Mouse (Mus musculus) cerebellum, adult 2 months (tissue): Measurements from ENCODE around the gene AC129217.1. TPM values are rescaled to one million over a fixed set of nuclear protein-coding genes. Genes with fewer than 3 reads are reported as not detected.

Experiments used
- DNase-seq, 2 experiments: peaks; one replicate each; pipeline ENCODE4 v3.0.0; 2021
- H3K27ac ChIP-seq: fragments of 200-500 bp; 2 replicates; pipeline ENCODE4 v1.5.1; 2012; ENCODE audit warnings: low read length, control low read depth, inconsistent platforms; ENCODE audit not compliant: insufficient read depth
- H3K27me3 ChIP-seq: fragments of 200-500 bp; 2 replicates; pipeline ENCODE4 v1.6.1; 2012; ENCODE audit warnings: inconsistent platforms, mild to moderate bottlenecking, low read length, moderate library complexity; ENCODE audit not compliant: control insufficient read depth, insufficient read depth
- H3K4me1 ChIP-seq: fragments of 200-500 bp; 2 replicates; pipeline ENCODE4 v1.6.1; 2011; ENCODE audit warnings: low read length; ENCODE audit not compliant: control insufficient read depth, insufficient read depth
- H3K4me3 ChIP-seq: fragments of 200-500 bp; replicated peaks from 2 replicates; pipeline ENCODE3; 2011; ENCODE audit warnings: mild to moderate bottlenecking, low read depth, low read length, control low read depth; ENCODE audit not compliant: insufficient read depth
- CTCF ChIP-seq: fragments of 200-500 bp; IDR thresholded peaks from 2 replicates; pipeline ENCODE4 v1.5.1; 2011; ENCODE audit warnings: low read depth, mild to moderate bottlenecking, control low read depth, low read length, moderate library complexity, borderline replicate concordance; ENCODE audit not compliant: insufficient read depth
- POLR2A ChIP-seq: fragments of 200-500 bp; IDR thresholded peaks from 2 replicates; pipeline ENCODE4 v1.6.1; 2011; ENCODE audit warnings: low read length, control low read depth, borderline replicate concordance; ENCODE audit not compliant: insufficient read depth
- whole genome bisulfite sequencing: fragments of 180-500 bp; shearing (Covaris S2); methylation state at CpG from one replicate; pipeline ENCODE4 v1.1.7; 2018; 5-methylcytosine and 5-hydroxymethylcytosine counted together
- polyA plus RNA-seq: library from polyadenylated mRNA; depleted of rRNA; stranded (reverse); fragments of >200 nt; gene quantifications from 2 replicates; pipeline ENCODE4 v1.2.3, GENCODE M21; 2012; rRNA removed

AC129217.1 gene
- polyA plus RNA-seq, 1 experiment: not detected

GRCm38 (mm10) chr19:8880311-8881033 is 50.9 kb downstream of the AC129217.1 start, which contains the start of gene Uqcc3:
Gene Uqcc3, minus strand, starts transcription at chr19:8880923.
- Histone ChIP-seq H3K27me3 (no peaks in the 10 kb centered on the region), H3K27ac (peak within 1 kb of the TSS; percentile 62), H3K4me1 (no peaks in the 10 kb centered on the region), H3K4me3 (peak within 1 kb of the TSS; percentile 98)
- no peak for TF ChIP-seq CTCF
- peak; percentile 74 for TF ChIP-seq POLR2A
- WGBS: under 1% methylated on average over 42 of the region's 42 CpGs
- peak; percentile 89 to 91 for DNase-seq

GRCm38 (mm10) chr19:8881034-8881392 is 51.4 kb downstream of the AC129217.1 start:
- Histone ChIP-seq H3K27ac (no peak overlapping the region), H3K27me3 (no peaks in the 10 kb centered on the region), H3K4me1 (no peaks in the 10 kb centered on the region), H3K4me3 (peak overlapping the region; percentile 98)
- DNase-seq: no peak
- WGBS: 4% methylated on average over 3 of the region's 3 CpGs
- TF ChIP-seq CTCF (no peak), POLR2A (no peak)

DNA sequence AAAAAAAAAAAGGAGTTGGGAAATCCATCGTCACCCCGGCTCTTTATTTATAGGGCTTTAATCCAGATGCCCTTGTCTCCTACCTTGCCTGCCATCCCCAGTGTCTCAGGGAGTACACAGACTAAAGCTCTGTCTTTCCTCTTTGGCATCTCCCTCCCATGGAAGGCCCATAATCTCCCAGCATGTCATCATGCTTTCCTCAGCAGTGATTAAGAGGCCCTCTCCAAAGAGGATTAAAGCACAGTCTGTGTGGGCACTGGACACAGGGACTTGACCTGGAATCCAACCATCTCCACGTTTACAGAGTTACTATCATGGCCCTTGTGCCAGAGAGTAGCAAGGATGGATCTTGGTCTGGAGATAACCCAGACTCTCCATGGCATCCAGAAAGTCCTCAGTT is 54.0 kb downstream of the AC129217.1 start, which contains the start of the genes Lbhd1 and Gm49403:
TSS of gene Lbhd1 (plus strand) at position 117 of the 400 bp plus-strand sequence.
TSS of gene Gm49403 (plus strand) at position 315 of the 400 bp plus-strand sequence.
- no peak for DNase-seq
- Histone ChIP-seq H3K4me3 (no peak within 1 kb of the TSS), H3K27me3 (no peaks in the 10 kb centered on the region), H3K4me1 (0 out of 2 replicates have a peak, but pooled peaks cover 3% of the 10 kb centered on the region), H3K27ac (no peak within 1 kb of the TSS)
- no peak for TF ChIP-seq POLR2A
- no peak for TF ChIP-seq CTCF
- WGBS: 71% methylated on average over 3 of the region's 3 CpGs

DNA sequence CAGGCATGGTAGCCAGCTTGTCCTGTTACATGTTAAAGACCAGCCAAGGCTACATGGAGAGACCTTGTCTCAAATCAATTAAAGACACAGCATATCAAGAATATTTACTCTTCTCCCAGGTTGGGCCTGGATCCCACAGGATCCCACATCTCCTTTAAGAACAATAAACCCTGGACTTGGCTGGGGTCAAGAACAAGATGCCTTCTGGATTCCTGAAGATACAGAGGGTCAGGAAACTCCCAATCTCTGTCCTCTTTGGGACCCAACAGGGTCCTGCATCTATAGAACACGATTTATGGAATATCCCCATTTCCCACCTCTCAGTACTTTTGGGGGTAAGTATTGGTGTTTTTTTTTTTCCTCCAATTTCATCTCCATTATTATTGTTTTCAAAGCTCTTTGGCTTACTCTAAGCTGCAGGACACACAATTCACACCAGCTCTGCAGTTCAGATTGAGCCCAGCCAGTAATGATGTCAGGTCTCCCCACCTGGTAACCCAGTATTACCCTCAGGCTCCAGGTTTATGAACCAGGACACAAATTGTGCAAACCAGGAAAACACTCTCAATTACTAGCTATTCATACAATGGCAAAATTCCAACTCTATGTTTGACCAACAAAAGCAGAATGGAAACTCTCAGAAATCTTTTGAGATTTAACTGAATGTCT is 57.5 kb downstream of the AC129217.1 start:
- Histone ChIP-seq H3K27me3 (no peaks in the 10 kb centered on the region), H3K4me1 (0 out of 2 replicates have a peak, but pooled peaks cover 3% of the 10 kb centered on the region), H3K27ac (no peak overlapping the region), H3K4me3 (no peak overlapping the region)
- no peak for DNase-seq
- 55% methylated on average over 1 of the region's 1 CpGs for WGBS
- TF ChIP-seq POLR2A (no peak), CTCF (no peak)

- 18% methylated on average over 19 of the region's 19 CpGs for WGBS
- no peak overlapping the region for H3K27ac ChIP-seq
Observed at GRCm38 (mm10) chr19:8887585-8888463, 58.3 kb downstream of the AC129217.1 start.

DNA sequence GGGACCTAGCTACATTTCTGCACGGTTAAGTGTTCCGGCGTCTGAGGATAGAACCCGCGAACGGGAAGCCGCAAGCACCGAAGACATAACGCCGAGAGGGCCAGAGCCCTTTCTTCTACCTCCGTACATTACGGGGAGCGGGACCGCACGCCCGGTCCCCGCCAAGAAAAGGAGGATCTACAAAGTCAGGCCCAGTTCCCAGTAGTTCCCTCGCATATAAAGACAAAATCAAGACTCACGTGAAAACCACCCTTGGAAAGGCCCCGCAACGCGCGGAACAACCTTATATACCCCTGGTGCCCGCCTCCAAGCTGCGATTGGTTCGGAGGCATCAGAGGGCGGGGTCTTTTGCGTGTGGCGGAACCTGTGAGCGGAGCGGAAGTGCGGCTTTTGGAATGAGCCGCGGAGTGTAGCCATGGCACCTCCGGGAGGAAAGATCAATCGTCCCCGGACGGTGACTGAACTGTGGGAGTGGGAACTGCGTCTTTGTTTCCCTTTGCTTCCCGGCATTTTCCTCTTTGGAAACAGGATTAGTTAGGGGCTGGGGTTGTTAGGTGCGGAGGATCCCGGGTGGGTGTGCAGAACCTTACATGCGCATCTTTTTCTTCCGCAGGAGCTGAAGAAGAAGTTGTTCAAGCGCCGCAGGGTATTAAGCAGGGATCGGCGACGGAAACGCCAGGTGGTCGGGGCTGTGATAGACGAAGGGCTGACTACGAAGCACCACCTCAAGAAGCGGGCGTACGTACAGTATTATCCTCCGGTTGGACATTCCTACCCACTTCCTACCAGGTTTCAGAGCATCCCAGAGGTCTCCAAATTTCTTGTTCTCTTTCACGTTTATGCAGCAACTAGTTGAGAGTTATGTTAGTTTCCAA is 59.2 kb downstream of the AC129217.1 start, which contains the start of the genes 1810009A15Rik and Gm49416:
TSS of gene 1810009A15Rik (plus strand) at position 343 of the 875 bp plus-strand sequence.
TSS of gene Gm49416 (plus strand) at position 416 of the 875 bp plus-strand sequence.
- peak within 1 kb of the TSS; percentile 74 for H3K4me3 ChIP-seq
- no peaks in the 10 kb centered on the region for H3K27me3 ChIP-seq
- 0 out of 2 replicates have a peak, but pooled peaks cover 3% of the 10 kb centered on the region for H3K4me1 ChIP-seq
- peak; percentile 94 to 95 for DNase-seq
- peak within 1 kb of the TSS; percentile 42 for H3K27ac ChIP-seq
- WGBS: under 1% methylated on average over 58 of the region's 58 CpGs
- TF ChIP-seq POLR2A: peak; percentile 86; the same call in 1 of the 2 replicates
- no peak for TF ChIP-seq CTCF

More at GRCm38 (mm10) chr19:8887585-8888463, 58.3 kb downstream of the AC129217.1 start:
- DNase-seq: no peak
- Histone ChIP-seq H3K4me1 (0 out of 2 replicates have a peak, but pooled peaks cover 3% of the 10 kb centered on the region), H3K27me3 (no peaks in the 10 kb centered on the region), H3K4me3 (peak overlapping the region; percentile 74)
- TF ChIP-seq CTCF (no peak), POLR2A (no peak)

Other genes starting within 250 kb of the AC129217.1 start
- gene Slc22a8, start 238.5 kb upstream of the AC129217.1 start, polyA plus RNA-seq: 18.2 and 19.1 TPM in 2 replicates
- 2.5 and 3.9 TPM in 2 replicates for gene Slc22a6, start 211.7 kb upstream of the AC129217.1 start, polyA plus RNA-seq
- gene Chrm1, start 166.0 kb upstream of the AC129217.1 start, polyA plus RNA-seq: 0.63 and 0.88 TPM in 2 replicates
- 214 and 221 TPM in 2 replicates for gene Slc3a2, start 106.4 kb upstream of the AC129217.1 start, polyA plus RNA-seq
- 55.5 and 57.6 TPM in 2 replicates for gene Wdr74, start 93.9 kb upstream of the AC129217.1 start, polyA plus RNA-seq
- gene 1700092M07Rik, start 89.1 kb upstream of the AC129217.1 start, polyA plus RNA-seq: 0.33 and 0.65 TPM in 2 replicates
- 116 and 119 TPM in 2 replicates for gene Stx5a, start 88.4 kb upstream of the AC129217.1 start, polyA plus RNA-seq
- 134 and 135 TPM in 2 replicates for gene Nxf1, start 72.7 kb upstream of the AC129217.1 start, polyA plus RNA-seq
- gene Tmem223, start 58.8 kb upstream of the AC129217.1 start, polyA plus RNA-seq: 169 and 170 TPM in 2 replicates
- gene Tmem179b, start 55.3 kb upstream of the AC129217.1 start, polyA plus RNA-seq: 15.9 and 20.2 TPM in 2 replicates
- 14.1 and 15.6 TPM in 2 replicates for gene Taf6l, start 43.4 kb upstream of the AC129217.1 start, polyA plus RNA-seq
- gene Polr2g, start 31.2 kb upstream of the AC129217.1 start, polyA plus RNA-seq: 155 and 157 TPM in 2 replicates
- gene Zbtb3, start 27.2 kb upstream of the AC129217.1 start, polyA plus RNA-seq: 3.7 and 3.8 TPM in 2 replicates
- gene Ttc9c, start 10.4 kb upstream of the AC129217.1 start, polyA plus RNA-seq: 34.4 and 36.0 TPM in 2 replicates
- 97.7 and 101 TPM in 2 replicates for gene Hnrnpul2, start 9.8 kb upstream of the AC129217.1 start, polyA plus RNA-seq
- gene Bscl2, start 7.7 kb downstream of the AC129217.1 start, polyA plus RNA-seq: 148 and 155 TPM in 2 replicates
- 218 and 236 TPM in 2 replicates for gene Gng3, start 9.4 kb downstream of the AC129217.1 start, polyA plus RNA-seq
- 0.78 and 0.85 TPM in 2 replicates for gene Lrrn4cl, start 21.0 kb downstream of the AC129217.1 start, polyA plus RNA-seq
- 117 and 134 TPM in 2 replicates for gene Ubxn1, start 41.7 kb downstream of the AC129217.1 start, polyA plus RNA-seq
- 69.3 and 76.7 TPM in 2 replicates for gene Uqcc3, start 51.1 kb downstream of the AC129217.1 start, polyA plus RNA-seq
- gene Lbhd1, start 54.0 kb downstream of the AC129217.1 start, polyA plus RNA-seq: 3.8 and 5.1 TPM in 2 replicates
- not detected in 2 replicates for gene Gm49403, start 54.2 kb downstream of the AC129217.1 start, polyA plus RNA-seq
- gene 1810009A15Rik, start 59.1 kb downstream of the AC129217.1 start, polyA plus RNA-seq: 43.7 and 45.9 TPM in 2 replicates
- gene Gm49416, start 59.2 kb downstream of the AC129217.1 start, polyA plus RNA-seq: not detected in 2 replicates
- gene Ints5, start 63.2 kb downstream of the AC129217.1 start, polyA plus RNA-seq: 17.7 and 18.0 TPM in 2 replicates
- gene Ganab, start 68.3 kb downstream of the AC129217.1 start, polyA plus RNA-seq: 105 and 116 TPM in 2 replicates
- gene B3gat3, start 90.6 kb downstream of the AC129217.1 start, polyA plus RNA-seq: 224 and 238 TPM in 2 replicates
- 24.1 and 24.2 TPM in 2 replicates for gene Rom1, start 99.6 kb downstream of the AC129217.1 start, polyA plus RNA-seq
- gene Eml3, start 99.8 kb downstream of the AC129217.1 start, polyA plus RNA-seq: 40.2 and 45.0 TPM in 2 replicates
- gene Mta2, start 112.1 kb downstream of the AC129217.1 start, polyA plus RNA-seq: 30.9 and 33.9 TPM in 2 replicates
- 20.5 and 20.8 TPM in 2 replicates for gene Tut1, start 124.1 kb downstream of the AC129217.1 start, polyA plus RNA-seq
- 263 and 281 TPM in 2 replicates for gene Eef1g, start 137.3 kb downstream of the AC129217.1 start, polyA plus RNA-seq
- gene Ahnak, start 159.5 kb downstream of the AC129217.1 start, polyA plus RNA-seq: 5.3 and 5.8 TPM in 2 replicates